Mouse (Mus musculus) stomach, embryonic 14.5 days (tissue): ENCODE data around the gene Rem1. TPM values are rescaled to one million over a fixed set of nuclear protein-coding genes. Genes with fewer than 3 reads are reported as not detected.
A peak's percentile ranks its signal among the peaks of the same experiment; 100 is the strongest.

Source experiments
- ATAC-seq: fragments of 200-750 bp; cut with Nextera tagmentation; 2 replicates; pipeline ENCODE4 v1.8.0; 2017; ENCODE audit warnings: low read depth, moderate TSS enrichment; ENCODE audit not compliant: insufficient number of reproducible peaks, insufficient read depth, low FRiP score
- H3K27ac ChIP-seq: fragments of 300-500 bp; sonication (generic); 2 replicates; pipeline ENCODE4 v1.5.1; 2014; ENCODE audit warnings: mild to moderate bottlenecking, low read length, moderate library complexity, mixed read lengths
- H3K27me3 ChIP-seq: fragments of 300-500 bp; sonication (generic); 2 replicates; pipeline ENCODE4 v1.6.1; 2014; ENCODE audit warnings: low read length, control low read depth, mixed read lengths; ENCODE audit not compliant: control insufficient read depth, insufficient read depth
- H3K36me3 ChIP-seq: fragments of 300-500 bp; sonication (generic); 2 replicates; pipeline ENCODE4 v1.6.1; 2014; ENCODE audit warnings: mild to moderate bottlenecking, control low read depth, low read length, moderate library complexity, mixed read lengths; ENCODE audit not compliant: control insufficient read depth, insufficient read depth
- H3K4me1 ChIP-seq: fragments of 300-500 bp; sonication (generic); 2 replicates; pipeline ENCODE4 v1.6.1; 2014; ENCODE audit warnings: low read length, control low read depth, mixed read lengths; ENCODE audit not compliant: control insufficient read depth, insufficient read depth
- H3K4me2 ChIP-seq: fragments of 300-500 bp; sonication (generic); replicated peaks from 2 replicates; pipeline ENCODE4 v1.6.1; 2014; ENCODE audit warnings: low read depth, low read length, control low read depth
- H3K4me3 ChIP-seq: fragments of 300-500 bp; sonication (generic); 2 replicates; pipeline ENCODE4 v1.5.1; 2014; ENCODE audit warnings: low read depth, low read length, control low read depth
- H3K9ac ChIP-seq: fragments of 300-500 bp; sonication (generic); replicated peaks from 2 replicates; pipeline ENCODE4 v1.6.1; 2014; ENCODE audit warnings: low read depth, mild to moderate bottlenecking, control low read depth, low read length, moderate library complexity, mixed read lengths
- H3K9me3 ChIP-seq: fragments of 300-500 bp; sonication (generic); 2 replicates; pipeline ENCODE4 v1.6.1; 2016; ENCODE audit warnings: low read depth, low read length, control low read depth; ENCODE audit not compliant: control insufficient read depth
- WGBS: fragments of 180-500 bp; shearing (Covaris S2); extraction: QIAGEN DNeasy Blood & Tissue Kit; methylation state at CpG from one replicate; pipeline ENCODE4 v1.1.7; 2014; 5-methylcytosine and 5-hydroxymethylcytosine counted together
- polyA plus RNA-seq: library from polyadenylated mRNA; unstranded; fragments of >200 nt; fragmentation: Nextera tagmentation; extraction: Ambion mirVana; gene quantifications from 2 replicates; pipeline ENCODE4 v1.2.1, GENCODE M21; 2014

Gene Rem1
- polyA plus RNA-seq, 1 experiment from 2014 or later = 21.9 TPM

- no peak for ATAC-seq
- Histone ChIP-seq H3K27ac (no peak overlapping the region), H3K4me3 (no peak overlapping the region), H3K4me2 (no peak overlapping the region), H3K4me1 (no peaks in the 10 kb centered on the region), H3K36me3 (no peaks in the 10 kb centered on the region), H3K9ac (no peak overlapping the region), H3K9me3 (no peaks in the 10 kb centered on the region), H3K27me3 (no peaks in the 10 kb centered on the region)
- 70% methylated on average over 9 of the region's 9 CpGs for WGBS
These were observed 6.2 kb upstream of the Rem1 start for GRCm38 (mm10) chr2:152620367-152621134.

- no peaks in the 10 kb centered on the region for H3K27me3 ChIP-seq
- no peak for ATAC-seq
- no peak overlapping the region for H3K9ac ChIP-seq
- H3K4me3 ChIP-seq = no peak overlapping the region
- no peaks in the 10 kb centered on the region for H3K9me3 ChIP-seq
- H3K27ac ChIP-seq = no peak overlapping the region
- no peak overlapping the region for H3K4me2 ChIP-seq
- peaks cover 4% of the 10 kb centered on the region; the same call in 1 of the 2 replicates for H3K4me1 ChIP-seq
- no peaks in the 10 kb centered on the region for H3K36me3 ChIP-seq
- WGBS = 89% methylated on average over 13 of the region's 13 CpGs
These were observed 4.6 kb upstream of the Rem1 start for GRCm38 (mm10) chr2:152622151-152622550.

GRCm38 (mm10) chr2:152622953-152623352 lies 3.8 kb upstream of the Rem1 start, which contains the start of gene Defb25:
Gene Defb25 (minus strand): TSS chr2:152623053.
- H3K4me2 ChIP-seq = no peak within 1 kb of the TSS
- 77% methylated on average over 6 of the region's 7 CpGs for WGBS
- H3K9ac ChIP-seq = no peak within 1 kb of the TSS
- no peak within 1 kb of the TSS for H3K27ac ChIP-seq
- H3K4me1 ChIP-seq = peaks cover 6% of the 10 kb centered on the region
- no peaks in the 10 kb centered on the region for H3K27me3 ChIP-seq
- no peak for ATAC-seq
- H3K4me3 ChIP-seq = no peak within 1 kb of the TSS
- no peaks in the 10 kb centered on the region for H3K36me3 ChIP-seq
- H3K9me3 ChIP-seq = no peaks in the 10 kb centered on the region

GRCm38 (mm10) chr2:152624566-152624965 lies 2.2 kb upstream of the Rem1 start:
- H3K27ac ChIP-seq = no peak overlapping the region
- no peaks in the 10 kb centered on the region for H3K9me3 ChIP-seq
- H3K27me3 ChIP-seq = no peaks in the 10 kb centered on the region; the same call in 1 of the 2 replicates
- H3K4me2 ChIP-seq = no peak overlapping the region
- no peak for ATAC-seq
- WGBS = 86% methylated on average over 2 of the region's 2 CpGs
- peaks cover 13% of the 10 kb centered on the region for H3K4me1 ChIP-seq
- H3K9ac ChIP-seq = no peak overlapping the region
- H3K36me3 ChIP-seq = no peaks in the 10 kb centered on the region
- no peak overlapping the region for H3K4me3 ChIP-seq

- Histone ChIP-seq H3K9ac (no peak overlapping the region), H3K27ac (no peak overlapping the region), H3K4me3 (no peak overlapping the region), H3K36me3 (no peaks in the 10 kb centered on the region), H3K4me2 (no peak overlapping the region), H3K9me3 (no peaks in the 10 kb centered on the region), H3K4me1 (peaks cover 13% of the 10 kb centered on the region), H3K27me3 (no peaks in the 10 kb centered on the region; the same call in 1 of the 2 replicates)
- WGBS = 16% methylated on average over 1 of the region's 1 CpGs
- ATAC-seq = no peak
These were observed 1.5 kb upstream of the Rem1 start for GRCm38 (mm10) chr2:152625256-152625655.

GRCm38 (mm10) chr2:152628066-152628465 lies 1.3 kb downstream of the Rem1 start:
- Histone ChIP-seq H3K27ac (0 out of 2 replicates have a peak overlapping the region, but pooled peaks have one; percentile 40), H3K27me3 (no peaks in the 10 kb centered on the region; the same call in 1 of the 2 replicates), H3K36me3 (no peaks in the 10 kb centered on the region), H3K9ac (no peak overlapping the region), H3K4me1 (peaks cover 23% of the 10 kb centered on the region), H3K9me3 (no peaks in the 10 kb centered on the region), H3K4me2 (peak overlapping the region; percentile 71), H3K4me3 (peak overlapping the region; percentile 55)
- ATAC-seq = no peak; the same call in 1 of the 2 replicates
- WGBS = 50% methylated on average over 17 of the region's 17 CpGs

- no peak overlapping the region for H3K9ac ChIP-seq
- no peak for ATAC-seq
- peaks cover 32% of the 10 kb centered on the region for H3K4me1 ChIP-seq
- no peaks in the 10 kb centered on the region; the same call in 1 of the 2 replicates for H3K27me3 ChIP-seq
- H3K36me3 ChIP-seq = peaks cover under 1% of the 10 kb centered on the region; the same call in 1 of the 2 replicates
- H3K4me2 ChIP-seq = no peak overlapping the region; the same call in 1 of the 2 replicates
- no peak overlapping the region for H3K27ac ChIP-seq
- H3K9me3 ChIP-seq = no peaks in the 10 kb centered on the region
- H3K4me3 ChIP-seq = no peak overlapping the region
- WGBS = 37% methylated on average over 3 of the region's 3 CpGs
These were observed 2.5 kb downstream of the Rem1 start for GRCm38 (mm10) chr2:152629239-152629638.

- H3K27me3 ChIP-seq = no peaks in the 10 kb centered on the region; the same call in 1 of the 2 replicates
- no peak overlapping the region for H3K27ac ChIP-seq
- no peaks in the 10 kb centered on the region for H3K9me3 ChIP-seq
- 79% methylated on average over 6 of the region's 6 CpGs for WGBS
- no peak overlapping the region for H3K9ac ChIP-seq
- peaks cover 4% of the 10 kb centered on the region; the same call in 1 of the 2 replicates for H3K36me3 ChIP-seq
- no peak for ATAC-seq
- H3K4me2 ChIP-seq = no peak overlapping the region
- no peak overlapping the region for H3K4me3 ChIP-seq
- H3K4me1 ChIP-seq = peaks cover 32% of the 10 kb centered on the region
These were observed 3.2 kb downstream of the Rem1 start for GRCm38 (mm10) chr2:152629904-152630303.
